Mouse (Mus musculus) heart, embryonic 12.5 days (tissue): ENCODE results near the gene Zbtb21. TPM values are rescaled to one million over a fixed set of nuclear protein-coding genes. Genes with fewer than 3 reads are reported as not detected.
"Not testable (repeated sequence)": the region's sequence is repeated elsewhere in the genome, so short reads cannot be mapped to it uniquely, and the experiment has no call there.

Experiments
- ATAC-seq: fragments of 200-750 bp; cut with Nextera tagmentation; 2 replicates; pipeline ENCODE4 v1.8.0; 2017; ENCODE audit warnings: moderate TSS enrichment, moderate library complexity; ENCODE audit not compliant: insufficient number of reproducible peaks, low FRiP score
- H3K27ac ChIP-seq: fragments of 300-500 bp; sonication (generic); 2 replicates; pipeline ENCODE4 v1.5.1; 2016; ENCODE audit warnings: mild to moderate bottlenecking, moderate library complexity; ENCODE audit not compliant: poor library complexity, severe bottlenecking
- H3K27me3 ChIP-seq: fragments of 300-500 bp; sonication (generic); replicated peaks from 2 replicates; pipeline ENCODE4 v1.6.1; 2016; ENCODE audit warnings: mild to moderate bottlenecking, moderate library complexity
- H3K36me3 ChIP-seq: fragments of 300-500 bp; sonication (generic); 2 replicates; pipeline ENCODE4 v1.6.1; 2016; ENCODE audit warnings: mild to moderate bottlenecking, moderate library complexity
- H3K4me1 ChIP-seq: fragments of 300-500 bp; sonication (generic); replicated peaks from 2 replicates; pipeline ENCODE4 v1.6.1; 2016; ENCODE audit warnings: mild to moderate bottlenecking
- H3K4me2 ChIP-seq: fragments of 300-500 bp; sonication (generic); 2 replicates; pipeline ENCODE4 v1.6.1; 2016; ENCODE audit warnings: mild to moderate bottlenecking, moderate library complexity
- H3K4me3 ChIP-seq: fragments of 300-500 bp; sonication (generic); 2 replicates; pipeline ENCODE4 v1.5.1; 2016; ENCODE audit warnings: mild to moderate bottlenecking
- H3K9ac ChIP-seq: fragments of 300-500 bp; sonication (generic); 2 replicates; pipeline ENCODE4 v1.6.1; 2016; ENCODE audit warnings: mild to moderate bottlenecking, moderate library complexity
- H3K9me3 ChIP-seq: fragments of 300-500 bp; sonication (generic); replicated peaks from 2 replicates; pipeline ENCODE4 v1.6.1; 2016; ENCODE audit warnings: mild to moderate bottlenecking, moderate library complexity
- WGBS: fragments of 180-500 bp; shearing (Covaris S2); methylation state at CpG from one replicate; pipeline ENCODE4 v1.1.7; 2016; 5-methylcytosine and 5-hydroxymethylcytosine counted together
- polyA plus RNA-seq: library from polyadenylated mRNA; unstranded; fragments of >200 nt; fragmentation: Nextera tagmentation; extraction: Ambion mirVana; gene quantifications from 2 replicates; pipeline ENCODE4 v1.2.1, GENCODE M21; 2016

Gene Zbtb21
- polyA plus RNA-seq, 1 experiment from 2014 or later, result 11.7 TPM

DNA sequence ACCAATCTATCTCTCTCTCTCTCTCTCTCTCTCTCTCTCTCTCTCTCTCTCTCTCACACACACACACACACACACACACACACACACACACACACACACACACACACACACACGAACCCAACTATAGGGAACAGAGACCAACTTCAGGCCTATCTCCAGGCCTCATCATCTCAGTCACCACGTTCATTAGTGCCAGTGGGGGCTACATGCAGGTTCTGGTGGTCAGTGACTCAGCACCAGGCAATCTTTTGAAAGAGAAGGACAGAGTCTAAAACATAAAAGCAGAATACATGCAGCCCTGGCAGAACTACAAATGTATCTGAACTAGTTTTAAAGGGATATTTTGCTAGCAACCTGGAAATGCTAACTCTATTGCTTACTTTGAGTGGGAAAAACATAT, 15.4 kb downstream of the Zbtb21 start:
- ATAC-seq, H3K4me1 ChIP-seq, H3K4me2 ChIP-seq, H3K9me3 ChIP-seq, H3K4me3 ChIP-seq, H3K27ac ChIP-seq, H3K9ac ChIP-seq: not testable (repeated sequence)
- peaks cover 42% of the 10 kb centered on the region for H3K36me3 ChIP-seq
- 71% methylated on average over 2 of the region's 2 CpGs for WGBS
- H3K27me3 ChIP-seq, result peaks cover 19% of the 10 kb centered on the region

DNA sequence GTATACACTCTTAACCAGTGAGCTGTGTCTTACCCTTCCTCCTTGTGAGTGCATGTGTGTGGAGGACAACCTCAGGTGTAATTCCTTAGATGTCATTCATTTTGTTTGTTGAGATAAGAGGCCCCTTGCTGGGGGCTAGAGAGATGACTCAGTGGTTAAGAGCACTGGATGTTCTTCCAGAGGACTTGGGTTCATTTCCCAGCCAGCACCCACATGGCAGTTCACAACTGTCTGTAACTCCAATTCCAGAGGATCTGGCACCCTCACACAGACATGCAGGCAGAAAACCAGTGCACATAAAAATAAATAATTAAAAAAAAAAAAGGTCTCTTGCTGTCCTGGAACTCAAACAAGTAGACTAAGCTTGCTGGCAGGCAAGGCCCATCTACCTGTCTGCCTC, 20.6 kb downstream of the Zbtb21 start:
- Histone ChIP-seq H3K9ac (no peak overlapping the region), H3K4me1 (no peaks in the 10 kb centered on the region; the same call in 1 of the 2 replicates), H3K27ac (no peak overlapping the region), H3K27me3 (no peaks in the 10 kb centered on the region), H3K36me3 (peaks cover 10% of the 10 kb centered on the region), H3K4me3 (no peak overlapping the region), H3K4me2 (no peak overlapping the region), H3K9me3 (no peaks in the 10 kb centered on the region)
- no peak for ATAC-seq

DNA sequence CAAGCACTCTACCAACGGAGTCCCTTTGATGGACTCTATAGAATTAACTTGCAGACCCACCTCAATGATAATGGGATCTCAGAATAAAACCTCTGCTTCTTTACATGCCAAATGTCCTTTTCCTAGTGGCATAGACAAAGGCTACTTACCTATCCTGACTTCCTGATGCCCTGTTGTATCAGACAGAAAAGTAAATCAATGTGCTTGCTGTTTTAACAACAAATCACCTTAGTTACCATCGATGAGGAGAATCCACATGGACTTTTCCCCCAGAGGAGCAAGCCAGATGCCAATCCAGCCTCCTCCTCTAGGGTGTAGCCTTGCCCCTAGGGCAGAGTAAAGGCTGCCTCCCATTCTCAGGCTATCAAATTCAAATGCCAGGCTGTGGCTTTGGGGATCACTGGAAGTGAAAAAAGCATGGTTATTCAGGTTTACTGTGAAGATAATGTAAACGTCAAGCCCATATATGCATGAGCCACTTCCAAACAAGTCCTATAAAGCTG, 21.9 kb downstream of the Zbtb21 start:
- WGBS, result 74% methylated on average over 3 of the region's 3 CpGs
- Histone ChIP-seq H3K4me3 (no peak overlapping the region), H3K9ac (no peak overlapping the region), H3K36me3 (peaks cover 10% of the 10 kb centered on the region), H3K4me2 (no peak overlapping the region), H3K27ac (no peak overlapping the region), H3K27me3 (no peaks in the 10 kb centered on the region), H3K4me1 (no peaks in the 10 kb centered on the region; the same call in 1 of the 2 replicates), H3K9me3 (no peaks in the 10 kb centered on the region)
- ATAC-seq, result no peak

DNA sequence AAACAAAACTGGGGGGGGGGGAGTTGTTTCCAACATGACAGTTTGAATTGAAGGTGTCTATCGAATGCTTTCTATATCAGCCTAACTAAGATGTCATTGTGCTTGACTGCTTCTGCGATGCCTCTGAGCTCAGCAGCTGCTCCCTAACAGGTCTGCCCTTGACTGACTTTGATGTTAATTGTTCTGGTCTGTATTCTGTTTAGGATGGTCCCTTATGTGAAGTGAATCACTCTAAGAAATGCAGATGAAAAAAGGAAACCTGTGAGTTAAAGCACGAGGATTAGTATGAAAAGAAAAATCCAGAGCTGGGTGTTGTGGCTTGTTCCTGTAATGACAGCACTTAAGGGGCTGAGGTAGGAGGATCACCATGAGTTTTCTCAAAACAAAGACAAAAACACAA, 26.6 kb downstream of the Zbtb21 start:
- Histone ChIP-seq H3K4me3 (no peak overlapping the region), H3K9me3 (no peaks in the 10 kb centered on the region), H3K4me2 (no peak overlapping the region), H3K27me3 (no peaks in the 10 kb centered on the region), H3K36me3 (no peaks in the 10 kb centered on the region), H3K4me1 (no peaks in the 10 kb centered on the region; the same call in 1 of the 2 replicates), H3K27ac (no peak overlapping the region), H3K9ac (no peak overlapping the region)
- 77% methylated on average over 3 of the region's 3 CpGs for WGBS
- no peak for ATAC-seq

DNA sequence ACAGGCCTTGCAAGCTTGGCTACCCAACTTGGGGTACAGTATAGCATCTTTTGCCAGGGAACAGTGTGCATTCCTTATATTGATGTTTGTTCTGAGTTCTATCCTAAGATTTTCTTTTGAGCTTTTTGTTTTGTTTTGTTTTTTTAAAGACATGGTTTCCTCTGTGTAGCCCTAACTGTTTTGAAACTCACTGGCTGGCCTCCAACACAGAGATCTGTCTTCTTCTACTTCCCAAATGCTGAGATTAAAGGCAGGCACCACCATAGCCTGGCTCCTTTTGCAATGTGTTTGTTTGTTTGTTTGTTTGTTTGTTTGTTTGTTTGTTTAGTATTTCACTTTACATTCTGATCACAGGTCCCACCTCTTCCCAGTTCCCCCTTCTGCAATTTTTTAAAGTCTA, 32.2 kb downstream of the Zbtb21 start:
- Histone ChIP-seq H3K36me3 (no peaks in the 10 kb centered on the region), H3K9me3 (no peaks in the 10 kb centered on the region)

DNA sequence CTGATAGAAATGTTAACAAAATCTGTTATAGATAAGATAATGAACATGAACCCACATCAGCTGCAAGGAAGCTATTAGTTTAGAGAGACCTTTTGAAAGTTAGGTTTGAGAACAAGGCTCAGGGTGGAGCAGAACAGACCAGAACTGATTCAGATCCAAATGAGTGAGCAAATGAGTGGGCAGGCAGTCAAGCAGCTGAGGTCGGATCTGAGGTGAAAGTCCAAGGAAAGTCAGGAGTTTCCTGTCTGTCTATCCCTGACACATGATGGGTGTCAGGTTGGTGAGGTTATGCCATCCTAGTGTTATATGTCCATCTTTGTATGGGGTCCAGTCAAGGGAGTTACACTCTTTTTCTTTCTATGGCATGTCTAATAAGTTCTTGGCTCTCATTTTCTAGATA, 32.9 kb downstream of the Zbtb21 start:
- ATAC-seq, result no peak
- no peak overlapping the region for H3K9ac ChIP-seq
- H3K27ac ChIP-seq, result no peak overlapping the region
- 52% methylated on average over 1 of the region's 1 CpGs for WGBS
- H3K4me3 ChIP-seq, result no peak overlapping the region
- no peaks in the 10 kb centered on the region for H3K9me3 ChIP-seq
- H3K36me3 ChIP-seq, result no peaks in the 10 kb centered on the region
- H3K4me1 ChIP-seq, result peaks cover 6% of the 10 kb centered on the region; the same call in 1 of the 2 replicates
- no peaks in the 10 kb centered on the region for H3K27me3 ChIP-seq
- no peak overlapping the region for H3K4me2 ChIP-seq

More for the DNA sequence above, 32.2 kb downstream of the Zbtb21 start:
- no peak overlapping the region for H3K9ac ChIP-seq
- no peak overlapping the region for H3K27ac ChIP-seq
- ATAC-seq, result no peak
- H3K4me2 ChIP-seq, result no peak overlapping the region
- H3K4me3 ChIP-seq, result no peak overlapping the region
- H3K4me1 ChIP-seq, result peaks cover 6% of the 10 kb centered on the region; the same call in 1 of the 2 replicates
- H3K27me3 ChIP-seq, result no peaks in the 10 kb centered on the region

DNA sequence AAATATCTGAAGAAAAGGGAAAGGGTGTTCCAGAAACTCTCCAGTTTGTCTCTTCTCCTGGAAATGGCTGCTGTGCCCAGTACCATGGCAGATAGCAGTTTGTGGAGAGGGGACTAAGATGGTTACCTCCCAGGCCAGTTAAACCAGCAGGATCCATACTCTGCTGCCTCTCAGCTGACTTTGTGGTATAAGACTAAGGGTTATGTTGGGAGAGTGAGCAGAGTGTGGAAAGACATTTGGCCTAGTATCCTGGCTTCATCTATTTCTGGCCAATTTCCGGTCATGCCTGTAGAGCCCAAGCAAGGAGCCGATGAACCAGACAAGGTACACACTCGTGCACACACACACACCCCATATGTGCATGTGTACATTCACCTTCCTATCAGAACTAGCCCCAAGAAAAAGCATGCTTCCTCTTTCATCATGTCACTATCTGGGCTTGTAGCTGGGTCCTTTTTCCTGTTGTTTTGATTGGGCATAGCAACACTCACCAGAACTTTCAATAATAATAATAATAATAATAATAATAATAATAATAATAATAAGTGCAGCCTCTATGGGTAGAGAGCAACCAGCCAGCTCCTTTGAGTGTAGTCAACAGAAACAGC, 35.0 kb downstream of the Zbtb21 start:
- Histone ChIP-seq H3K4me1 (peaks cover 12% of the 10 kb centered on the region; the same call in 1 of the 2 replicates), H3K27ac (no peak overlapping the region), H3K9ac (no peak overlapping the region), H3K4me3 (no peak overlapping the region), H3K27me3 (no peaks in the 10 kb centered on the region), H3K36me3 (no peaks in the 10 kb centered on the region), H3K9me3 (no peaks in the 10 kb centered on the region), H3K4me2 (no peak overlapping the region)
- ATAC-seq, result no peak
- 71% methylated on average over 3 of the region's 3 CpGs for WGBS

DNA sequence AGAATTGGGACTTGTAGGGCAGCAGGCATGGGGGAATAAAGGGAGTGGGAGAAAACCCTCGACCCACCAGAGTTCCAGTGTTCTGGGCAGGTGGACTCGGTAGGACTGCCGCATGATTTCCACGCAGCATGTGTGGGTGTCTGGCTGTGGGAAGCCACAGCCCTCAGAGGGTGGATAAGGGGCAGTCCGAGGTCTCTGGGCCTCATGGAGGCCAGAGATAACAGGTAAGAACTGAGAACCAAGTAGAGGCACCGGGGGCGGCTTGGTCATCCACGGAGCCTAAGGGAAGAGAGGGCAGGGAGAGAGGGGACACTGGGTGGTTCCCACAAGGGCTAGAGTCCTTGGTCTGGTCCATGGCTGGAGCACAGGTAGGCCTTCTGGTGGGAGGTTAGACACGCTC, 36.0 kb downstream of the Zbtb21 start:
- Histone ChIP-seq H3K27me3 (no peaks in the 10 kb centered on the region), H3K4me2 (no peak overlapping the region), H3K36me3 (no peaks in the 10 kb centered on the region), H3K9me3 (no peaks in the 10 kb centered on the region), H3K4me3 (no peak overlapping the region), H3K9ac (no peak overlapping the region), H3K4me1 (peaks cover 15% of the 10 kb centered on the region), H3K27ac (no peak overlapping the region)
- WGBS, result 80% methylated on average over 9 of the region's 9 CpGs
- ATAC-seq, result no peak

DNA sequence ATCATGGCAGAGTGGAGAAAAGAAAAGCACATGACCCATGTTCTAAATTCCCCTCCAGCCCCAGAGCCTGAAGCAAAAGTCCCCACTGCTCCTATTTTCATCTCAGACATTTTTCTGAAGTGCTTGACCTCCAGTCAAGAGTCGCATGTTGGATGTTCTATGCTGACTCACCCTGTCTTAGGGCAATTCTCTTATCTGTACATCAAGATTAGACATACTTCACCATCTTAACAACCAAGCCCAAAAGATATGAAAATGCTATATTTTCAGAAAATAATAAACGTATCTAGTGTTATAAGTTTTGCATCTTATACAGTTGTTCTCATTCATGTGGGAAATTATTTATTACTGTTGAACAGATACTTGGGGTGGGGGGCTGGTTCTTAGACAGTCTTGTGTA, 36.7 kb downstream of the Zbtb21 start:
- Histone ChIP-seq H3K4me2 (no peak overlapping the region), H3K9me3 (no peaks in the 10 kb centered on the region), H3K4me3 (no peak overlapping the region), H3K27me3 (no peaks in the 10 kb centered on the region), H3K27ac (no peak overlapping the region), H3K4me1 (peaks cover 21% of the 10 kb centered on the region), H3K36me3 (no peaks in the 10 kb centered on the region), H3K9ac (no peak overlapping the region)
- ATAC-seq, result no peak
- WGBS, result 65% methylated on average over 2 of the region's 2 CpGs

DNA sequence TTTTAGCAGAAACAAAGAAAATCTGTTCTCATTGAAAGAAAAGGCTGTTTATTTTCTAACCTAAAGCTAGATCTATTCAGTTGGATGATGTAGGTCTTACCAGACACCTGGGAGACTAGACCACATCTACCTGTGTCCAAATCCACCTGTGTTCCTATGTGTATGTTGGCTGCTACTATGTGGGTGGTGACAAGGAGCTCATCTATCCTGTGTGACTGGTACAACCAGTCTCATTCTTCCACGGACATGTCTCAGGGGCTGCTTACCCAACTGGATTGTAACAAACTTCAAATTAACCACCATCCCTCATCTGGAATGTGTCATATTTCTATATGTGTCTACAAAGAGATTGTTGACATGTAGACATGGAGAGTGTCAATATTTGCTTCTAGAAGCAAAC, 38.7 kb downstream of the Zbtb21 start:
- H3K4me3 ChIP-seq, result no peak overlapping the region
- no peak overlapping the region for H3K27ac ChIP-seq
- peaks cover 33% of the 10 kb centered on the region for H3K4me1 ChIP-seq
- no peak overlapping the region for H3K4me2 ChIP-seq
- no peaks in the 10 kb centered on the region for H3K36me3 ChIP-seq
- H3K9me3 ChIP-seq, result no peaks in the 10 kb centered on the region
- WGBS, result 65% methylated on average over 1 of the region's 1 CpGs
- H3K27me3 ChIP-seq, result no peaks in the 10 kb centered on the region
- no peak overlapping the region for H3K9ac ChIP-seq
- ATAC-seq, result no peak

DNA sequence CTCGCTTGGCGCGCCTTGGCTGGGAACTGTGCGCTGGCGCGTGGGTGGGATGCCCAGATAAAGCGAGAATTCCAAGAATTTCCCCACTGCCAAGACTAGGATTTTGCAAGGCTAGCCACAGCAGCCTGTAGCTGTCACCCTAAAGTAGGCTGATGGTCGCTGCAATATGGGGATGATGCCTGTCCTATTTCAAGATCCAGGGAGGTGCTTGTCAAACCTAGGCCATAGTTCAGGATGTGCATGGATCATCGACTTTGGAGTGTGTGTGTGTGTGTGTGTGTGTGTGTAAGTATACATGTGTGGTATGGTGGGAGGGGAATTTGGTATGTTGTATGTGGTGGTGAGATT, 39.7 kb downstream of the Zbtb21 start:
- H3K27ac ChIP-seq, result 0 out of 2 replicates have a peak overlapping the region, but pooled peaks have one; percentile 86

More for the DNA sequence above, 39.7 kb downstream of the Zbtb21 start:
- WGBS, result under 1% methylated on average over 9 of the region's 9 CpGs
- peaks cover 30% of the 10 kb centered on the region for H3K4me1 ChIP-seq
- no peaks in the 10 kb centered on the region for H3K9me3 ChIP-seq
- H3K4me2 ChIP-seq, result peak overlapping the region; percentile 89
- H3K9ac ChIP-seq, result peak overlapping the region; percentile 90; the same call in 1 of the 2 replicates
- no peaks in the 10 kb centered on the region for H3K27me3 ChIP-seq
- peak; percentile 56 for ATAC-seq
- H3K36me3 ChIP-seq, result no peaks in the 10 kb centered on the region
- H3K4me3 ChIP-seq, result peak overlapping the region; percentile 98
